Mouse (Mus musculus) spleen, adult 18-20 months (tissue): ENCODE results near the gene Hnrnpa2b1.
"Not testable (repeated sequence)": the region's sequence is repeated elsewhere in the genome, so short reads cannot be mapped to it uniquely, and the experiment has no call there.

Source experiments
- DNase-seq, 2 experiments: peaks; one replicate each; pipeline ENCODE4 v3.0.0; 2022; ENCODE audit warnings: mixed read lengths in 2 of 2

Gene Hnrnpa2b1

GRCm38 (mm10) chr6:51469715-51470310 lies at the start of gene Hnrnpa2b1:
TSS of gene Hnrnpa2b1 (minus strand) at chr6:51469894.
- DNase-seq, result peak; percentile 97 to 99

DNA sequence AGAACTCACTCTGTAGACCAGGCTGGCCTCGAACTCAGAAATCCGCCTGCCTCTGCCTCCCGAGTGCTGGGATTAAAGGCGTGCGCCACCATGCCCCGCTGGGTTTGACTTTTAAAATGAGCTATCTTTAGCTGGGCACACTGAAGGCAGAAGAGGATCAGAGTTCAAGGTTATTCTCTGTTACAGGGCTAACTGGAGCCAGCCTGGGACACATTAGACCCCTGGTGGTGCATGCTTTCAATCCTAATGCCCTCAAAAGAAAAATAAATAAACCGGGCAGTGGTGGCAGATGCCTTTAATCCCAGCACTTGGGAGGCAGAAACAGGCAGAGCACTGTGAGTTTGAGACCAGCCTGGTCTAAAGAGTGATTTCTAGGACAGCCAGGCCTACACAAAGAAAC lies 45.2 kb upstream of the Hnrnpa2b1 start:
- no peak for DNase-seq

GRCm38 (mm10) chr6:51513745-51514144 lies 44.1 kb upstream of the Hnrnpa2b1 start:
- no peak for DNase-seq

- no peak for DNase-seq
Measured at GRCm38 (mm10) chr6:51510946-51511345, 41.3 kb upstream of the Hnrnpa2b1 start.

GRCm38 (mm10) chr6:51510094-51510493 lies 40.4 kb upstream of the Hnrnpa2b1 start:
- DNase-seq, result peak in 1 of 2 experiments; percentile 60

GRCm38 (mm10) chr6:51508750-51509648 lies 39.3 kb upstream of the Hnrnpa2b1 start:
- peak; percentile 45 to 78 for DNase-seq

DNA sequence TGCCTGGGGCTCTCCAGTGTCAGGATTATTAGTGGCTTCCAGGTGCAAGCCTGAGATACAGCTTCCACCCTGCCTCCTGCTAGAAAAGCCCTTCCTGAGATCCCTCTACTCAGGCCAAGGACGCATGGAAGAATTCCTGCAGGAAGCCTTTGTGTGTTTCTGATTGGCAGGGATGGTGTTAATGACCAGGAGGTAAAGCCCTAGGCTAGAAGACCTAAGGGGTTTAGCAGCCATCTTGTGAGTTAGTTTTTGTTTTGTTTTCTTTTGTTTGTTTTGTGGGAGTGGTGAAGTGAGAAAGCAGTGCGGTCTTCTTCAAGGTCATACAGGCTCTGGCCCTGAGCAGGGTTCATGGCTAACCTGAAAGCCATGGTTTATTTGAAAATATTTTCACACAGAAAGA lies 37.9 kb upstream of the Hnrnpa2b1 start:
- DNase-seq, result no peak

DNA sequence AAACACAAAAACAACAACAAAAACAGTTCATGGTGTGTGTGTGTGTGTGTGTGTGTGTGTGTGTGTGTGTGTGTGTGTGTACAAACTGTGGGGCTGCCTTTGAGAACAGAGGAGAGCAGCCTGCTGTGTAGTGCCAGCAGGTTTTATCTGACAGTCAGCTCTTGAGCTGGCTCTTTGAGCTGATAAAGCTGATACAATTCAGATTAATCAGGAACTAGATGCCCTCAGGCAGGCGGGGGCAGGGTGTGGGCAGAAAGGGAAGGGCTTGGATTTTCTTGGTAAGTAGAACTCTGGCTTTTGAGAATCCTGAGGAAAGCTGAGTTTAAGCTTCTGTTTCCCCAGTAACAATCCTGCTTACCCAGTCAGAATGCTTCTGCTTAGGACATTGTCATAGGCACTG lies 36.0 kb upstream of the Hnrnpa2b1 start:
- DNase-seq, result no peak

GRCm38 (mm10) chr6:51497321-51498111 lies 27.8 kb upstream of the Hnrnpa2b1 start:
- no peak for DNase-seq

DNA sequence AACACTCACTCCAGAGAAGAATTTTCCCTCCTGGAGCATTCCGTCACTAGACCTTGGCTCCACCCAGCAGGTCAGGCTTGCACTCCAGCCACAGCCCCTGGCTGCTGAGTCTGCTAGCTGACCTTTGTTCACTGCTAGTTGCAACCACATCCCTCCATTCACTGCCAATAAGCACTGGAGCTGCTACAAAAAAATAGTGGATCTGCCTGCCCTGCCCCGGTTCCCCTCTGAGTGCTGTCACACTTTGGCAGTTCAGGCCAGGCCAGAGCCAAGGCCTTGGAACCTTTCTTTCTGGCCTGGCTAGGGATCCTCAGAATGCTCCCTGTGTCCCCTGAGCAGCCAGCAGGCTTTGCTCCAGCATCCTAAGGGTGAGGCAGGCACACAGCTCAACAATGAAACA lies 20.1 kb upstream of the Hnrnpa2b1 start:
- DNase-seq, result no peak

DNA sequence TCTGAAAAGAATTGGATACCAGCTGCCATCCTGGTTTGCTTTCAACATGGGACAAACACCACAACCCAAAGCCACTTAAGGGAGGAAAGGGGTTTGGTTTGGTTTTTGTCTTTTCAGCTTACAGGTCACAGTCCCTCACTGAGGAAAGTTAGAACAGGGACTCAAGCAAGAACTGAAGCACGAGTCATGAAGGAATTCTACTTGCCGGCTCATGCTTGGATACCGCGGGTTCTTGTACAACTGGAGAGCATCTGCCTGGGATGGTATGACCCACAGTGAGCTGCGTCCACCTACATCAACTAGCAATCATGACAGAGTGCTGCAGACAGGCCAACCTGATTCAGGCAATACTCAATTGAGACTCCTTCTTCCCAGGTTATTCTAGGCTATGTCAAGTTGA lies 17.0 kb upstream of the Hnrnpa2b1 start:
- no peak for DNase-seq

GRCm38 (mm10) chr6:51486076-51486710 lies 16.5 kb upstream of the Hnrnpa2b1 start:
- DNase-seq, result no peak

DNA sequence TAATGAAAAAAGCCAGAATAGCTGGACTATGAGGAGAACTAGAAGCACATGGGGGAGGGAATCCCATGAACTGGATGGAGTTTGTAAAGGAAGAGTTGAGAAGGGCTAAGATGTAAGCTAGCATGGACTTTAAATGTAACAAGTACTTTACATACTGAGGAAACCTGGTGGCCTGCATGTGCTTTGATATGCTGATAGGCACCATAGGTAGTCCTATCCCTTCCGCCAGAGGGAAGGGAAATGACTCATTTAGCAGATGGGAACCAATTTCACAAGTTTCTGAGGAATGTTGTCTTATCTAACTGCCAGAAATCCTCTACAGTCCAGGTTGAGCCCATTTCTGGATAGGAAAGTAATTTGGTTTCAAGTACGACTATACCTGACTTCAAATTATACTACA lies 16.0 kb upstream of the Hnrnpa2b1 start:
- no peak for DNase-seq

GRCm38 (mm10) chr6:51484556-51484955 lies 14.9 kb upstream of the Hnrnpa2b1 start:
- DNase-seq, result not testable (repeated sequence)

GRCm38 (mm10) chr6:51483861-51484260 lies 14.2 kb upstream of the Hnrnpa2b1 start:
- no peak for DNase-seq

GRCm38 (mm10) chr6:51481548-51481947 lies 11.9 kb upstream of the Hnrnpa2b1 start:
- DNase-seq, result no peak

- DNase-seq, result no peak
Measured at GRCm38 (mm10) chr6:51479136-51479731, 9.5 kb upstream of the Hnrnpa2b1 start.

DNA sequence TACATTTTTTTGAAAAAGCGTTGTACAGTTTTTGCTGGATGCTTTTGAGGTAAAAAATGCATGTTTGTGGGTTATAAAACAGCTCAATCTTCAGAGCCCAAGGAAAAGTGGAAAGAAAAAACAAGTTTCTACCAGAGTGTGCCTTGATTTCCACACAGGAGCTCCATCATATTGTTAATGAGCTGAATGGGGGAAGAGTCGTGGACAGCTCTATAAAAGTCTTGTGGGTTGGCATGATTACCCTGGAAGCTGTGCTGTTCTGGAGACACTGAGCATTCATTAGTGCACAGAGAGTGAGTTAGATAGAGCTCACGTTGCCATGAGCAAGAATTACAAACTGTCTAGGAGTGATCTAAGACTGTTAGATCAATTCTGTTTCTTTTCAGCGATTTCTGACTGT lies 2.5 kb upstream of the Hnrnpa2b1 start:
- no peak for DNase-seq

DNA sequence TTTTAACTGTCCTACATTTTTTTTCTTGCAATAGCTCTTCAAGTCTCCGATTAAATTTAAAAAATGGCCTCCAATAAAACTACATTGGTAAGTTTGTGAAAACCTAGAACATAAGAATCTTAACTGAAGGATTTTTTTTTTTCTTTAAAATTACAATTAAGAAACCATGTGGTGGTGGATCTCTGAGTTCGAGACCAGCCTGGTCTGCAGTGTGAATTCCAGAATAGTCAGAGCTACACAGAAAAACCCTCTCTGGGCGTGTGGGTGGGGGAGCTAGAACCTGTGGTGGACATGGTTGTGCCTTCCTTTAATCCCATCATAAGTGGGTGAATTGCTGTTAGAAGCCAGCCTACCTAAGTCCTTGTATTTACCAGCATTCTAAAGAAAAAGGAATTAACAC lies 2.1 kb upstream of the Hnrnpa2b1 start:
- no peak for DNase-seq

GRCm38 (mm10) chr6:51471179-51471505 lies 1.4 kb upstream of the Hnrnpa2b1 start:
- no peak for DNase-seq

GRCm38 (mm10) chr6:51470311-51471178 lies 851 bp upstream of the Hnrnpa2b1 start, which contains the start of gene Cbx3:
TSS of gene Cbx3 (plus strand) at chr6:51470360.
- peak; percentile 76 to 81 for DNase-seq
